Mouse (Mus musculus): ENCODE measurements around the gene Snx7. TPM values are rescaled to one million over a fixed set of nuclear protein-coding genes. Genes with fewer than 3 reads are reported as not detected.

Snx7 gene
- polyA plus RNA-seq, 1 experiment from 2014 or later, result 13.0 TPM

DNA sequence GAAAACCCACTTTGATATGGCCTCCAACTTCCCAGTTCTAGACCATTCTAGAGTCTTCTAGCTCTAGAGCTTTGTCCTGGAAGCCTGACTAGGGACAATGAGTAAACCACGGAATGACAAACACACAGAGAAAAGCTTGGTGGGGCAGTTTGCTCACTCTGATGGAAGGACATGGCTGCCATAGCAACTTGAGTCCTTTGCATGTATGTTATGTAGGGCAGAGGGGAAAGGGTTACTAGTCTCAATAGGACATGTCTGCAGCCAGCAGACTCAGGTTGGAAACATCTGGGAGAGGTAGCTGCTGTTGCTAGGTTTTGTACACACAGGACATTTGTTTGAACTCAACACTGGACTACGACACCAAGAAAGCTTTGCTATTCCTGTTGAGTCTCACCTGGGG lies 77.5 kb downstream of the Snx7 start:
- Histone ChIP-seq H3K4me3 (ENCODE audit: low read depth, low read length) (no peak overlapping the region), H3K4me1 (ENCODE audit: control insufficient read depth, insufficient read depth, low read length) (no peaks in the 10 kb centered on the region; the same call in 1 of the 2 replicates), H3K27ac (ENCODE audit: low read depth, low read length) (no peak overlapping the region), H3K36me3 (ENCODE audit: control insufficient read depth, insufficient read depth, low read length) (no peaks in the 10 kb centered on the region), H3K9ac (ENCODE audit: low read length) (no peak overlapping the region), H3K27me3 (replicated peaks; ENCODE audit: control insufficient read depth, insufficient read depth, low read length) (no peaks in the 10 kb centered on the region), H3K4me2 (ENCODE audit: low read length) (no peak overlapping the region), H3K9me3 (replicated peaks; ENCODE audit: control insufficient read depth, low read length) (no peaks in the 10 kb centered on the region)
- WGBS, result 69% methylated on average over 2 of the region's 2 CpGs
- DNase-seq (ENCODE audit: low spot score) (no peak), ATAC-seq (no peak)

DNA sequence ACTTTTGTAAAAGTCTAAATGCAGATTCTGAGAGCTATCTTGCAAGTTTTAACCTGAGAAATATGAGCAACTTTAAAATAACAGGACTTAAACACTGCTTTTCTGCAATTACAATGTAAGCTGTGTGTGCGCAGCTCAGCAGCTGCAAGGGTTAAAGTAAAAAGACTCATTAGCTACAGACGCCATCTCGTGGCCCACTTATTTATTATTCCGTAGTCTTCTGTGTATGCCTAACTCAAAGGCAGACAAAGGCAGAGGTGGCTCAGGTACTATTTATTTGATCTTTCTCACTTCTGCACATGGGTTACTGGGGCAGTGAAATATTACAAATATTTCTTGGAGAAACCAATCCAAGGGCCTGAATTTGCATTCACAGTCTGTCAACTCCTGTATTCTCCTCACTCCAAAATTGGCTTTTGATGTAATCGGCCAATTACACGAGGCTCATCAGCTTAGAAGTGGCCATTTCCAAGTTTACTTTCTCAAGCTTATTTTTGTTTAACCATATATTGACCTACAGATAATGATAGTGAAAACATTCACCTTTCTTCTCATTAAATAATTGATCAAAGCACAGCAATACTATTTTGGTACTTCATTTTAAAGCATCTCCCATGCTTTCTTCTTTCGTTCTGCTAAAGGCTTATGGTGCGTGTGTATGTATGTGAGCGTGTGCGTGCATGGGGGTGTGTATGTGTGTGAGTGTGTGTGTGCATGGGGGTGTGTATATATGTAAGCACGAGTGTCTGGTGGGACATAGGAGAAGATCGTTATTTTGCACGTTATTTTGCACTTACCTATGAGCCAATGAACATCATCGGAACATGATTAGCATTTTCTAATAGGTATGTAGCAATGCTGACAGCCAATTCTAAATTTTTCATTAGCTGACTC lies 79.7 kb downstream of the Snx7 start:
- Histone ChIP-seq H3K9me3 (replicated peaks; ENCODE audit: control insufficient read depth, low read length) (no peaks in the 10 kb centered on the region), H3K4me1 (ENCODE audit: control insufficient read depth, insufficient read depth, low read length) (no peaks in the 10 kb centered on the region; the same call in 1 of the 2 replicates), H3K27ac (ENCODE audit: low read depth, low read length) (no peak overlapping the region), H3K36me3 (ENCODE audit: control insufficient read depth, insufficient read depth, low read length) (no peaks in the 10 kb centered on the region), H3K4me3 (ENCODE audit: low read depth, low read length) (no peak overlapping the region), H3K9ac (ENCODE audit: low read length) (no peak overlapping the region), H3K27me3 (replicated peaks; ENCODE audit: control insufficient read depth, insufficient read depth, low read length) (no peaks in the 10 kb centered on the region), H3K4me2 (ENCODE audit: low read length) (no peak overlapping the region)
- DNase-seq (ENCODE audit: low spot score) (peak; percentile 91), ATAC-seq (peak; percentile 94)
- 51% methylated on average over 14 of the region's 14 CpGs for WGBS

DNA sequence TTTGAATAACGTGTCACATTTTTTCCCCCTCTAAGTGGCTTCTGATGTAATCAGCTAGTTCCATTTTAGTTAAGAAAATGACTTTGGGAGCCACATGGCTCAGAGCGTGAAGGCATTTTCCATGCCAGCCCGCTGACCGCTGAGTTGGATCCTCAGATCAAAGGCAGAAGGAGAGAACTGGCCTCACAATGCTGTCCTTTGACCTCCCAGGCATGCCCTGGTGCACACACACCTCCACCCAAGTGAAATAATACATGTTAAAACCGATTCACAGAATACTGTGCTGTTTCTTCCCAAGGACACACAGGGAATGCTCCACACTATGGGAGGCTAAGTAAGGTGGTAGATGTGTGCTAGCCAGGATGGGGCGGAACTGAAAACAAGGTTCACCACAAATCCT lies 81.5 kb downstream of the Snx7 start:
- Histone ChIP-seq H3K36me3 (ENCODE audit: control insufficient read depth, insufficient read depth, low read length) (no peaks in the 10 kb centered on the region), H3K4me2 (ENCODE audit: low read length) (no peak overlapping the region), H3K9me3 (replicated peaks; ENCODE audit: control insufficient read depth, low read length) (no peaks in the 10 kb centered on the region), H3K9ac (ENCODE audit: low read length) (no peak overlapping the region), H3K4me1 (ENCODE audit: control insufficient read depth, insufficient read depth, low read length) (no peaks in the 10 kb centered on the region; the same call in 1 of the 2 replicates), H3K27ac (ENCODE audit: low read depth, low read length) (no peak overlapping the region), H3K4me3 (ENCODE audit: low read depth, low read length) (no peak overlapping the region), H3K27me3 (replicated peaks; ENCODE audit: control insufficient read depth, insufficient read depth, low read length) (no peaks in the 10 kb centered on the region)
- ATAC-seq (no peak), DNase-seq (ENCODE audit: low spot score) (no peak)
- 46% methylated on average over 6 of the region's 6 CpGs for WGBS

DNA sequence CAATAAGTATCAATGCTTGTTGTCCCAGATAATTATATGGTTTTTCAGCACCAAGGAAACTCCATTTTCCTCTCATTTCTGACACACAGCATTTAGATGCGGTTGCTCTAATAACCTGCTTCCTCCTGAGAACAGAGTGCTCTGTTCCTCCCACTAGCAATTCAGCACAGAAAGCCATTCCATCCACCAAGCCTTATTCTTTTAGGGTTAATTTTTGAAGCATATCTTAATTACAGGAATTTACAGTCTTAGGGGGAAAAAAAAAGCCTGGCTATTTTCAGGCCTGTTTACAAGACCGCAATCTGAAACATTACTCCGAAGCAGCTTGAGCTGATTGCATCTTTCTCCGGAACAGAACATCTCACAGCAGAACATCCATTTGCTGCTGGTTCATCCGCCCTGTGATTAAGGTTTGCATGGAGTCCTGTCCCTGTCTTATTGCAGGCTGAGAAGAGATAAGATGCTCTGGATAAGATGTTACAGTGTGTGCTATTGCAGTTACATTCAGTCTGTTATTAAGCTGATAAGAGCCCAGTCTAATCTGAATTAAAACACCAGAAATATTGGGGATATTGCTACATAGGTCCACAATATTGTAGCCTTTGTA lies 116.5 kb downstream of the Snx7 start:
- H3K27ac ChIP-seq (ENCODE audit: low read depth, low read length), result no peak overlapping the region
- no peaks in the 10 kb centered on the region for H3K36me3 ChIP-seq (ENCODE audit: control insufficient read depth, insufficient read depth, low read length)
- no peaks in the 10 kb centered on the region for H3K9me3 ChIP-seq (replicated peaks; ENCODE audit: control insufficient read depth, low read length)
- no peak overlapping the region for H3K4me3 ChIP-seq (ENCODE audit: low read depth, low read length)
- 78% methylated on average over 5 of the region's 5 CpGs for WGBS
- no peaks in the 10 kb centered on the region for H3K4me1 ChIP-seq (ENCODE audit: control insufficient read depth, insufficient read depth, low read length)
- H3K4me2 ChIP-seq (ENCODE audit: low read length), result no peak overlapping the region
- DNase-seq (ENCODE audit: low spot score) (no peak), ATAC-seq (peak; percentile 34; the same call in 1 of the 2 replicates)
- no peaks in the 10 kb centered on the region for H3K27me3 ChIP-seq (replicated peaks; ENCODE audit: control insufficient read depth, insufficient read depth, low read length)
- H3K9ac ChIP-seq (ENCODE audit: low read length), result no peak overlapping the region

DNA sequence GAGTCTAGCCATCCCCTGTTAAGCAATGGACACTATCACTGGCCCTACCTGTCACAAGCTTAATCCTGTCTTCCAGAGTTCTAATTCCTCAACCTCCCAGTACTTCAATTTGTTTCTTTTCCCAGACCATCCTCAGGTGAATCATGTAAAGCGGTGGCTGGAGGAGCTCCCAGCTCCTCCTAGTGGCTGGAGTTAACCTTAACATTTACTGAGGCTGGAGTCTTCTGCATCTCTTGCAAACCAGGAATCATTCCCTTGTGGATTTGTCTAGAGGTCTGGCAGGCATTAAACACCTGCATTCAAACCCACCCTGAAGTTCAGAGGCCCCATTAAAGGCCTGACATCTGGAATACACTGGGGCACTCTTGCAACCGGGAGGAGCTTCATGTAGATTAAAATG lies 117.1 kb downstream of the Snx7 start:
- Histone ChIP-seq H3K9ac (ENCODE audit: low read length) (no peak overlapping the region), H3K9me3 (replicated peaks; ENCODE audit: control insufficient read depth, low read length) (no peaks in the 10 kb centered on the region), H3K27ac (ENCODE audit: low read depth, low read length) (no peak overlapping the region), H3K27me3 (replicated peaks; ENCODE audit: control insufficient read depth, insufficient read depth, low read length) (no peaks in the 10 kb centered on the region), H3K4me1 (ENCODE audit: control insufficient read depth, insufficient read depth, low read length) (no peaks in the 10 kb centered on the region), H3K36me3 (ENCODE audit: control insufficient read depth, insufficient read depth, low read length) (no peaks in the 10 kb centered on the region), H3K4me2 (ENCODE audit: low read length) (no peak overlapping the region), H3K4me3 (ENCODE audit: low read depth, low read length) (no peak overlapping the region)
- peak; percentile 46 for DNase-seq (ENCODE audit: low spot score)
- 59% methylated on average over 2 of the region's 2 CpGs for WGBS
- ATAC-seq, result peak; percentile 44; the same call in 1 of the 2 replicates

DNA sequence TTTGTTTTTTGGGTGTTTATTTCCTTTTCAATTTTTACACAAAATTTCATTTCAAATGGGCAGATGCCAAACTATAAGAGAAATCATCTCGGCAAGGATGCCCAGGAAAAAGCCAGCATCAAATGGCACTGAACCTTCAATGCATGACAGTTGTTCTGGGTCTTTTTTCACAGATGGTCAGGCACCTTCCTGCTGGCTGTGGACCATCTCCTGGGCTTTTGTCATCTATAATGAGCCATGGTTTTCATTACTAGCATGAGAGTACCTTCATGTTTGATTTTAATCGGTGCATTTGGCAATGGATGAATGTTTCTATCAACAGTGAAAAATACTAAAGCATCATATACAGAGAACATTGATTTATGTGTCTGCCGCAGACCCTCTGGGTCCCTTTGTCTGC lies 119.5 kb downstream of the Snx7 start:
- no peaks in the 10 kb centered on the region for H3K27me3 ChIP-seq (replicated peaks; ENCODE audit: control insufficient read depth, insufficient read depth, low read length)
- 88% methylated on average over 3 of the region's 3 CpGs for WGBS
- no peak overlapping the region for H3K27ac ChIP-seq (ENCODE audit: low read depth, low read length)
- no peak overlapping the region for H3K9ac ChIP-seq (ENCODE audit: low read length)
- H3K9me3 ChIP-seq (replicated peaks; ENCODE audit: control insufficient read depth, low read length), result no peaks in the 10 kb centered on the region
- H3K4me2 ChIP-seq (ENCODE audit: low read length), result no peak overlapping the region
- ATAC-seq (no peak), DNase-seq (ENCODE audit: low spot score) (no peak)
- no peaks in the 10 kb centered on the region for H3K36me3 ChIP-seq (ENCODE audit: control insufficient read depth, insufficient read depth, low read length)
- no peaks in the 10 kb centered on the region for H3K4me1 ChIP-seq (ENCODE audit: control insufficient read depth, insufficient read depth, low read length)
- no peak overlapping the region for H3K4me3 ChIP-seq (ENCODE audit: low read depth, low read length)

DNA sequence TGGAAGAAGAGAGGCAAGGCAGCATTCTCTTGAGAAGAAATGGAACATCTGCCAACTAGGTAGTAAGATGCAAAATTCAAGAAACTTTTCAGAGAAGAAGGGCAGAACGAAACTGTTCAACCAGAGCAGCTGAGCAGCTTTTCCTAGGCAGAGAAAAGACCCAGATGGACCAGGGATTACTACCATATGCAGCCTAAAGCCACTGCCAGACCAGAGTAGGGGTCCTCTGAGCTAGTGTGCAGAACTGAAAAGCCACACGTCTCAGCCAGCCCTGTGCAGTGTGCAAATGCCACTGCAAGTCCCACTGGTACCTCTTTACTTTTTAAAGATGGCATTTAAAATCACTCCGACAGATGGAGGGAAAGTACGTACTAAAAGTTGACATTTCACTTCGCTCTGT lies 129.0 kb downstream of the Snx7 start:
- no peaks in the 10 kb centered on the region for H3K9me3 ChIP-seq (replicated peaks; ENCODE audit: control insufficient read depth, low read length)
- no peaks in the 10 kb centered on the region for H3K27me3 ChIP-seq (replicated peaks; ENCODE audit: control insufficient read depth, insufficient read depth, low read length)
- ATAC-seq, result no peak
- H3K9ac ChIP-seq (ENCODE audit: low read length), result no peak overlapping the region
- no peak overlapping the region for H3K4me2 ChIP-seq (ENCODE audit: low read length)
- no peaks in the 10 kb centered on the region for H3K36me3 ChIP-seq (ENCODE audit: control insufficient read depth, insufficient read depth, low read length)
- WGBS, result 80% methylated on average over 5 of the region's 5 CpGs
- DNase-seq (ENCODE audit: low spot score), result no peak
- H3K4me3 ChIP-seq (ENCODE audit: low read depth, low read length), result no peak overlapping the region
- no peaks in the 10 kb centered on the region for H3K4me1 ChIP-seq (ENCODE audit: control insufficient read depth, insufficient read depth, low read length)
- H3K27ac ChIP-seq (ENCODE audit: low read depth, low read length), result no peak overlapping the region

DNA sequence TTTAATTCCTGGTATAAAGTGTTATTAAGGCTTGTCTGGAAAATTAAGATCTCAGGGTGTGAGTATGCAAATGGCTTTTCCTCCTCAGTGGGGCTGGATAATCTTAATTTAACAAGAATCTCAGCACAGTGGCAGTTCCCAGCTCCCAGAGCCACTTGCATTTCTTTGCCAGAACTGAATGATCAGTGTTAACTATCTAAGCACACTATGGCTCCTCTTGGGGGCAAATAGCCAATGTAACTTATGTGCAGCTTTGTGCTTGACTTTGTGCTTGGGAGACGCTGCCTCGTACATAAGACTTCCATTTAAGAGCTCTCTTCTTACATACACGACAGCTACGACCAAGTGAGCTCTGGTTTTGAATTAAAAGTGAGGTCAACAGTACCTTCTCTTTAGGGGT lies 136.1 kb downstream of the Snx7 start:
- 6% methylated on average over 4 of the region's 4 CpGs for WGBS
- H3K4me1 ChIP-seq (ENCODE audit: control insufficient read depth, insufficient read depth, low read length), result peaks cover 7% of the 10 kb centered on the region
- no peak overlapping the region for H3K9ac ChIP-seq (ENCODE audit: low read length)
- no peak overlapping the region for H3K4me3 ChIP-seq (ENCODE audit: low read depth, low read length)
- no peaks in the 10 kb centered on the region for H3K27me3 ChIP-seq (replicated peaks; ENCODE audit: control insufficient read depth, insufficient read depth, low read length)
- no peaks in the 10 kb centered on the region for H3K36me3 ChIP-seq (ENCODE audit: control insufficient read depth, insufficient read depth, low read length)
- peak; percentile 24; the same call in 1 of the 2 replicates for ATAC-seq
- H3K27ac ChIP-seq (ENCODE audit: low read depth, low read length), result no peak overlapping the region
- H3K4me2 ChIP-seq (ENCODE audit: low read length), result no peak overlapping the region
- H3K9me3 ChIP-seq (replicated peaks; ENCODE audit: control insufficient read depth, low read length), result no peaks in the 10 kb centered on the region
- peak; percentile 51 for DNase-seq (ENCODE audit: low spot score)
